Mouse (Mus musculus) thymus, postnatal 10 days (tissue): ENCODE results near the gene Nfam1.

ENCODE experiments used
- DNase-seq, 2 experiments: peaks; one replicate each; pipeline ENCODE4 v3.0.0; 2021; ENCODE audit warnings: low spot score in 2 of 2

Nfam1 gene

GRCm38 (mm10) chr15:82992911-82993310 lies 40.2 kb downstream of the Nfam1 start:
- peak; percentile 83 for DNase-seq

- no peak for DNase-seq
These were observed 40.9 kb downstream of the Nfam1 start for GRCm38 (mm10) chr15:82992079-82992783.

DNA sequence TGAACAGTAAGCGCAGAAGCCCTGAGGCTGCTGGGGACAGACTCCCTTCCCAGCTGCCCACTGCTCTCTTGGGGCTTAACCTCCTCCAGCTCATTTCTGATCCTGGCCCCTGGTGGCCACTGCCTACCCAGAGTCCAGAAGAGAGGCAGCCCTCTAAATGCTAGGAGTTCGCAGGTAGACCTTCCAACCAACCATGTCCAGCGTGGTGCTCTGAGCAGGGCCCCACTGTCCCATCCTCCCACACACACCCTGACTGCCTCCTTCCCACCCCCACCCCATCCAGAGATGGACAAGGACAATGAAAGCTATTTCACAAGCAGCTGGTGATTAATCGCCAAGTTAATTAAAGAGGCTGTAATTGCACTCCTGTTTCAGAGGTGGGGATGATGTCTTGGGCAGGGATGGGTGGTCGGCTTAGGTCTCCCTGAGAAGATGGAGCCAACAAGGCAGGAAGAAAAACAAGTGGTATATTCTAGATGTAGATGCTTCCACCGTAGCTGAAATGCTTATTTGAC lies 43.9 kb downstream of the Nfam1 start:
- DNase-seq, result no peak

GRCm38 (mm10) chr15:82987732-82988112 lies 45.4 kb downstream of the Nfam1 start, which contains the start of gene Tcf20:
Gene Tcf20 (minus strand): TSS chr15:82987872.
- DNase-seq, result peak; percentile 95 to 97

DNA sequence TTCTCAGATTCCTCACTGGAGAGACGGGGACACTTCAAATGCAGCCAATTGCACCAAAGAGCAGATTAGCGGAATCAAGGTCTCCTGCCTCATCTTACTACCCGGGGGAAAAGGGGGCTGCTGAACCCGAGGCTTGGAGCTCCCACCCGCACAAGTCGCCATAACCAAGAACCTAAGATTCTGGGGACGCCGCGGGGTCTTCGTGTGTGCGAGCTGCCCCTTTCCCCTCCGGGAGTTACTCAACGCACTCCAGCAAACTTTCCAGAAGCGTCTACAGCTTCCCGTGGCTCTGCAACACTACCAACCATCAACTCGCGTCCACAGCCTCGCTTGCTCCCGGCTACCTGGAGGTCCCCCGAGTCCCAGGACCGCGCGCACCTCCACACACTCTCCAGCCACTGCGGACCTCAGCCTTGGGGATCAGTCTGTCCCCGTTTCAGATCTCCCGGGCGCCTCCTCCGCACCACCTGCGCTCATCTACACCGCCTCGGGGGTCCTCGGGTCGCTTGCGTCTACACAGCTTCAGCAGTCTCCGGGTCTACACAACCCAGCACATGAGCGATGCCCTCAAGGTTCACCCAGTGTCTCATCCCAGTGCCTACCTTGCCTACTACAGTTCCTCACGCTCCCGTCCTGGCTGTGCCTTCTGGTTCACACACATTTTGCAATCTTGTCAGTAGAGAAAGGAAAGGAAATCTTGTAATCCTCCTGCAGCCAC lies 45.9 kb downstream of the Nfam1 start:
- DNase-seq, result peak in 1 of 2 experiments; percentile 39

GRCm38 (mm10) chr15:82984574-82984973 lies 48.5 kb downstream of the Nfam1 start:
- no peak for DNase-seq

DNA sequence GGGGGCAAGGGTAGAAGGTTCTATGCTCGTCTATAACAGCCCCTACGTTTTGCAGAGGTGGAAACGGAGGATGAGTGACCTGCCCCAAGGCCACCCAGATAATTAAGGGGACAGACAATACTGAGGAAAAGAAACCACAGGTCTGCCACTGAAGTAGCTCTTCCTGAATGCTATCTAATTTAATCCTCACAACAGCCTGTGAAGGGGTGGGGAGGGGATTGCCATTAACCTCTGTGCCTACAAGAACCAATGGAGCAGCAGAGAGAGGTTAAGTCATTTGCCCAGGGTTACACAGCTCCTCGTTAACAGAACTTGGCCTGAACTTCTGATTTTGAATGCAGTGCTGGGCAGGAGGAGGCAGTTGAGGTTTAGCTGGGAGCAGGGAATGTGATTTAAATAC lies 49.0 kb downstream of the Nfam1 start:
- DNase-seq, result no peak

DNA sequence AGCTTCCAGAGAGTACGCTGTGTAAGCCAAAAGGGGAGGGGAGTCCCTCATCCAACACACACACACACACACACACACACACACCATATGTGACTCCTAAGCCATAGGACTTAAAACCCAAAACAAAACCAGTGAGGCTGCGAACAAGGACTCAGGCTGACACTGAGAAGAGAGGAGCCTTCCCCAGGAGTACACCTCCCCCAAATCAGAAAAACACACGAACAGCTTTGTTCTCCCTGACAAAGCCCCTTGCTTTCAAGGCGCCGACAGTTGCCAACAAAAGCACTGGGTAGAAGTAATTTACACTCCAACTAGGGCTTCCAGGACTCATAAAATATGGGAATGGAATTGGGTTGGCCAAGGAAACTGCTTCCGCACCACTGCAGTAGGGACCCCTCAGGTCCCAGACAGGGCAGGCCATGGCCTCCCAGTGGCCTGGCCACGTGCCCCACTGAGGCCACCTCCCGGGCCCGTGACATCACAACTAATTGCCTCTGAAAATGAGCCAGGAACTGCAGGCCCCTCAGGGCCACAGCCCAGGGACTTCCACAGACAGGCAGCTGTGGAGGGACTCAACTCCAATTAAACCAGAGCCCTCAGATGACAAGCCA lies 49.6 kb downstream of the Nfam1 start:
- no peak for DNase-seq

GRCm38 (mm10) chr15:82982724-82983415 lies 50.2 kb downstream of the Nfam1 start:
- DNase-seq, result no peak

DNA sequence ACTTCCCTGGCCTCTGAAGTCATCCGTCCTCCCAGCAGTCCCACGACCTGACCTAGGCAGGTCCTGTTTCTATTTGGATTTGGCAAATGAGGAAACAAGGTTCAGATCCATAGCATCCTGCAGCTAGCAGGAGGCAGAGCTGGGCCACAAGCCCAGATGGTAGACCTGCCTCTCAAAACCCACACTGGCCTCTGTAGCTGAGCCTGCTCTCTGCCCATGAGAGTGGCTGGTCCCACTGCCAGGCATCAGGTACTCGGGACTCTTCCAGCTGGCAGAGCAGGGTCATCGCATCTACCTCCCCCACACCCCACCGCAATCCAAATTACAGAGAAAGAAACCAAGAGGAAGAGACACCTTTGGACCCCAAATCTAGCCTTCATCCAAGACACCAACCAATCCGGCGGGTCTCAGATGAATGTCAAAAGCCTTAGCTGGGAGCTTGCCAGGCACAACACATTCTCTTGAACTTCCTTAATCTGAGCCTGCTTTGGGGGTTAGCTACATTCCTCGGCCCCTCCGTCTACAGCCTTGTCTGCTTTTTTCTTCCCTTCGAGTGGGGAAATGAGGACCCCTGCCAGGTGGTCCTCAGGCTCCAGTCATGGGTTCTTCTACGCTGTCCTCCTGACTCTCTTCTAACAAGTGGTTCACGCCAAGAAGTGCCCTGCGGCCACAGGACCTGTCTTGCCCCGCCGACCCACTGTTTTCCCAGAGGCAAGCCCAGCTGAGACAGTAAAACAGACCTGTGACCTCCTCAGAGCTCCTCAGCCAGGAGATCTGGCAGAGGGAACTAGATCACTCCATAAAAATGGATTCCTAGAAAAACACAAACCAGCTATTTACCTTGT lies 51.2 kb downstream of the Nfam1 start:
- DNase-seq, result no peak

- DNase-seq, result no peak
These were observed 53.6 kb downstream of the Nfam1 start for GRCm38 (mm10) chr15:82979531-82979930.

- DNase-seq, result no peak
These were observed 58.6 kb downstream of the Nfam1 start for GRCm38 (mm10) chr15:82974471-82974870.

- no peak for DNase-seq
These were observed 63.8 kb downstream of the Nfam1 start for GRCm38 (mm10) chr15:82969206-82969721.

DNA sequence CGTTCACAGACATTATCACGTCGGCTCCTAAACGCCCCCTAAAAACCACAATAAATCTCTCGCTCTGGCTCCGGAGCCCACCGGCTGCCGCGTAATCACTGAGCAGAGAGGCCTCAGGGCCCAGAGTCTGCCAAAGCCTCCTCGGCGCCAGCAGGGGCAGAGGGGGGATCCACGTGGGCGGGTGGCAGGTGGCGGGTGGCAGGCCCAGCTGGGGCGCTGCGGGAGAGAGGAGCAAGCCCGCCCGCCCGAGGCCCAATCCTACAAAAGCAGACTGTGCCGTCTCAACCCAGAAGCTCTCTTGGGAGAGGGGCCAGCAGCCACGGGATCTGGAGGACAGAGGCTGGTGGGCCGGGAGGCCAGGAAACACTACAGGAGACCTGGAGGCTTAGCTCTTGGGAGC lies 64.7 kb downstream of the Nfam1 start:
- DNase-seq, result peak; percentile 78 to 79

DNA sequence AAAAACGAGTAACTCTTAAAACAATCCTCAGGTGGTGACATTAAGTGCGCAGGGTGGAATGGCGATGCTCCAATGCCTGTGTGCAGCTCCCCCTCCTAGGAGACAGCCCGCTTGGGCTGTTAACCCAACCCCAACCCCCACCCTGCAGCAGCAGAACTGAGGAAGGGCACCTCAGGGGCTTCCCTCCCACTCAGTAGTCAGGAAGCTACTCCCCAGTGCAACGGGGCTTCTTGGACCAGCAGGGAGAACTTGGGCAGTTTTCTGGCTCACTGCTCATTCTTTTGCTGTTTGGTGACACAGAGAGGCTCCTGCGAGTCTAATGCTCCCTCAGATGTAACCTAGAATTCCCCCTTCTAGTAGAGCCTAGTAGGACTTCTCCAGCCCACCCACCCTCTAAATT lies 65.2 kb downstream of the Nfam1 start:
- no peak for DNase-seq

DNA sequence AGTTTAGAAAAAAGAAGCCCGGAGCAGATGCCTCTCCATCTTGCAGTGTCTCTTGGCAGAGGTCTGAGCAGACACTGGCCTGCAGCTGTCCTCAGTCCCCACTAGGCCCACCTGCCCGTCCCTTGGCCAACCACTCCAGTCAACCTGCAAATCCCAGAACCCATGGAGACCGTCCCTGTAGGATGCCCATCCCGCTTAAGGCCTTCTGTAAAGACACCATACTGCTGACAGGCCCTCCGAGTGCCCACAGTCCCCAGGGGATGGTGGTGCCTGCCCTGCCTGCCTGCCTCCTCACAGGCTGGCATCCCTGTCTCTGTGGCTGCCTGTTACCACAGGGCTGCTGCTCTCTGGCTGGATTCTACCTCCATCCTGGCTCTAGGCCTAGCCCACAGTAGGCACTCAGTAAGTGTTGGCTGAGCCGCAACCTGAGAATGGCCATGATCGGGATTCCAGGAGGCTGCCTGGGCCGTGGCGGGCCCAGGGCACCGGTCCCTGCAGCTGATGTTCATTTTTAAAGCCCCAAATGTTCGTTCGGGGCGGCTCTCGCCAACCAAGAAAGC lies 68.8 kb downstream of the Nfam1 start:
- DNase-seq, result no peak

GRCm38 (mm10) chr15:82963556-82964156 lies 69.5 kb downstream of the Nfam1 start:
- DNase-seq, result no peak

- no peak for DNase-seq
These were observed 70.0 kb downstream of the Nfam1 start for GRCm38 (mm10) chr15:82963090-82963489.

DNA sequence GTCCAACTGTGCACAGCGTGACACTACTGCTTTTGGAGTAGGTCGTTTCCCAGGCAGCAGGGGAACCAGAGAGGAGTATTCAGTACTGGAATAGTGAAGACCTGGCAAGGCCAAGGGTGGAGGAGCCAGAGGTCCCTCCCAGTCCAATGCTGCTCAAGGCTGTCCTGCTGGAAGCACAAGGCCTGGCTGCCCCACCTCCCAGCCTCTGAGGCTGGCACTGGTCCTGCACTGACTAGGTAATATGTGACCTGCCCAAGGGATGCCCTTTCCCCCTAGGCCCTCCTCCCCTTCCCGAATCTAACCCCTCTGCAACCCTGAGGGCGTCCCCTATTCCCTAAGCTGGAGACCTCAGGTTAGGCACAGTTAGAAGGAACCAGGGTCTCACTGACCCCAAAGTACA lies 70.6 kb downstream of the Nfam1 start:
- DNase-seq, result no peak
